Mouse (Mus musculus) liver, embryonic 11.5 days (tissue): ENCODE data around the gene Pgam1. TPM values are rescaled to one million over a fixed set of nuclear protein-coding genes. Genes with fewer than 3 reads are reported as not detected.
"Not testable (repeated sequence)": the region's sequence is repeated elsewhere in the genome, so short reads cannot be mapped to it uniquely, and the experiment has no call there.

Source experiments
- ATAC-seq: fragments of 200-750 bp; cut with Nextera tagmentation; replicated peaks from 2 replicates; pipeline ENCODE4 v1.8.0; 2017; ENCODE audit warnings: moderate number of reproducible peaks, mild to moderate bottlenecking, moderate TSS enrichment, moderate library complexity; ENCODE audit not compliant: low FRiP score
- DNase-seq: peaks from one replicate; pipeline ENCODE4 v3.0.0-alpha.2; 2017; ENCODE audit warnings: low spot score
- H3K27ac ChIP-seq: fragments of 300-500 bp; sonication (generic); 2 replicates; pipeline ENCODE4 v1.5.1; 2014; ENCODE audit warnings: mild to moderate bottlenecking, low read depth, low read length, control low read depth
- H3K27me3 ChIP-seq: fragments of 300-500 bp; sonication (generic); replicated peaks from 2 replicates; pipeline ENCODE4 v1.6.1; 2014; ENCODE audit warnings: low read length, mixed read lengths; ENCODE audit not compliant: control insufficient read depth, insufficient read depth
- H3K36me3 ChIP-seq: fragments of 300-500 bp; sonication (generic); 2 replicates; pipeline ENCODE4 v1.6.1; 2014; ENCODE audit warnings: mild to moderate bottlenecking, low read length, moderate library complexity, mixed read lengths; ENCODE audit not compliant: control insufficient read depth, insufficient read depth
- H3K4me1 ChIP-seq: fragments of 300-500 bp; sonication (generic); replicated peaks from 2 replicates; pipeline ENCODE4 v1.6.1; 2014; ENCODE audit warnings: low read length, mixed read lengths; ENCODE audit not compliant: control insufficient read depth, insufficient read depth
- H3K4me2 ChIP-seq: fragments of 300-500 bp; sonication (generic); 2 replicates; pipeline ENCODE4 v1.6.1; 2014; ENCODE audit warnings: mild to moderate bottlenecking, control low read depth, moderate library complexity
- H3K4me3 ChIP-seq: fragments of 300-500 bp; sonication (generic); 2 replicates; pipeline ENCODE4 v1.5.1; 2014; ENCODE audit warnings: low read depth, low read length, control low read depth
- H3K9ac ChIP-seq: fragments of 300-500 bp; sonication (generic); 2 replicates; pipeline ENCODE4 v1.6.1; 2014; ENCODE audit warnings: low read depth, low read length, control low read depth
- H3K9me3 ChIP-seq: fragments of 300-500 bp; sonication (generic); 2 replicates; pipeline ENCODE4 v1.6.1; 2016; ENCODE audit warnings: low read length, inconsistent platforms, mixed read lengths; ENCODE audit not compliant: control insufficient read depth
- WGBS: fragments of 180-500 bp; shearing (Covaris S2); extraction: QIAGEN DNeasy Blood & Tissue Kit; methylation state at CpG from one replicate; pipeline ENCODE4 v1.1.7; 2014; 5-methylcytosine and 5-hydroxymethylcytosine counted together
- polyA plus RNA-seq: library from polyadenylated mRNA; unstranded; fragments of >200 nt; fragmentation: Nextera tagmentation; extraction: Ambion mirVana; gene quantifications from 2 replicates; pipeline ENCODE4 v1.2.1, GENCODE M21; 2014

Pgam1 gene
- polyA plus RNA-seq: 871 and 874 TPM in 2 replicates

DNA sequence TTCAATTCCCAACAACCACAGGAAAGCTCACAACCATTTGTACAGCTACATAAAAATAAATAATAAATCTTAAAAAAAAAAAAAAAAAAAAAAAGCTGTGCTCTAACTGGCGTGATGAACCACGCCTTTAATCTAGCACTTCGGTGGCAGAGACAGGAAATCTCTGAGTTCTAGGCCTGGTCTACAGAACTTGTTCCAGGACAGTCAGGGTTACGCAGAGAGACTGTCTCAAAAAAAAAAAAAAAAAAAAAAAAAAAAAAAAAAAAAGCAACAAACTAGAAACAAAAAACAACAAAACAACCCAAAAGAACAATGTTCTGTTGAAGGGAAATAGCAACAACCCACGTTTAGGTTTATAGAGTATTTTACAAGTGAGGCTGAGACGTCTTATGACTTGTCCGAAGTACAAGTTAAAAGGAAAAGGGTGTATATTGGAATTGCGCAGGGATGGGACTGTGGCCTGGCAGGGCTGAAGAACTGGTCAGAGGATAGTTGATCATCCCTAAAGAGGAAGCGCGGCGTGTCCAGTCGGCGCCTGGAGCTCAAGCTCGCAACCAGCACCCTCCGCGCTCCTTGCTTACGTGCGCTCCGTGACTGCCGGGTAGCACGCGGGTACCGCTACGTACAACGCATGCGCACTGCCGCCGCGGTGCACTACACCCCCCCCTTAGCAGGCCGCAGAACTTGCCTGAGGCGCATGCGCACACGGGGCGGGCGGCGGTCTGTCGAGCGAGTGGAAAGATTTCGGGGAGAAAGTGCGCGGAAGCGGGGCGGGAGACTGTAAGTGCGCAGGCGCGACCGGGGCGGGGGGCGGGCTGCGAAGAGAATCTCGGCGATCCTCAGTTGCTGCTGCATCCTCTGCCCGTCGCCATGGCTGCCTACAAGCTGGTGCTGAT, at the start of gene Pgam1:
Pgam1 (plus strand) TSS at position 746 of the 896 bp plus-strand sequence.
- H3K9me3 ChIP-seq: no peaks in the 10 kb centered on the region
- DNase-seq (peak; percentile 99), ATAC-seq (peak; percentile 91)
- H3K36me3 ChIP-seq: peaks cover 12% of the 10 kb centered on the region; the same call in 1 of the 2 replicates
- H3K4me2 ChIP-seq: peak within 1 kb of the TSS; percentile 78
- WGBS: 4% methylated on average over 53 of the region's 54 CpGs
- peak within 1 kb of the TSS; percentile 94 for H3K9ac ChIP-seq
- H3K4me3 ChIP-seq: peak within 1 kb of the TSS; percentile 93
- peaks cover 31% of the 10 kb centered on the region for H3K4me1 ChIP-seq
- H3K27ac ChIP-seq: peak within 1 kb of the TSS; percentile 89
- H3K27me3 ChIP-seq: no peaks in the 10 kb centered on the region

DNA sequence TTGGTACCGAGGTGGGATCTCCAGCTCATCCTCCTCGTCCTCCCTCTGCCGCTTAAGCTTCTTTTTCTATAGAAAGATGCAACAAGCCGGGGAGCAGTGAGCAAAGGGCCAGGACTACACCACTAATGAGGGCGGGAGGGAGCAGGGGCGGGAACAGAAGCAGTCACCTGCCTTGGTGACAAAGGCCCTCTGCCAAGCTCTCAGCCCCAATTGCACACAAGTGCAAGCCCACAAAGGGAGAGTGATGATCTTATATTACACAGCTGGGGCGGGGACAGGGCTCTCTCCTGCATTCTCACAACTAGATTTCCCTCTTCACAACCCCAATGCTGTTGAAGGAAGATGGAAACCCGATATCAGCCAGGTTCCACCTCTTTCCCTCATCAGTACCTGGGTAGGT, 45.0 kb upstream of the Pgam1 start:
- no peaks in the 10 kb centered on the region for H3K27me3 ChIP-seq
- H3K4me1 ChIP-seq: no peaks in the 10 kb centered on the region
- no peak overlapping the region for H3K4me3 ChIP-seq
- H3K27ac ChIP-seq: no peak overlapping the region
- no peak for ATAC-seq
- H3K36me3 ChIP-seq: peaks cover 48% of the 10 kb centered on the region
- no peak overlapping the region for H3K9ac ChIP-seq
- WGBS: 92% methylated on average over 8 of the region's 8 CpGs
- DNase-seq: no peak
- H3K9me3 ChIP-seq: no peaks in the 10 kb centered on the region
- H3K4me2 ChIP-seq: no peak overlapping the region

DNA sequence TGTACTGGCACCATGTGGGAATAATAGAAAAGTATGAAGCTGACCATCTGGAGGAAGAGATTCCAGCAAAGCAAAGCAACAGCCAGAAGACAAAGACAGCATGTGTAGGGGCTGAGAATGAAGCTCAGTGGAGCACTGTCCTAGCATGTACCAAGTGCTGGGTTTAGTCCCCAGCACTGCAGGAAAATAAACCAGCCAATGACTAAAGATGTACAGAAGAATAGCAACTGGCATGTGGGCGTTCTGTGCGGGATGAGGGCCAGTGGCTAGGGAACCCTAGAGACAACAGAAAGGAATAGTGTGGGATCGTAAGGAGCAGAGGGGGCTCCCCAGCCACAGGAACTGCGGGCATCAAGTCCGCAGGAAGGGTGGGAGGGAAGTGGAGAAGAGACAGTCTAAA, 42.4 kb upstream of the Pgam1 start:
- Histone ChIP-seq H3K4me3 (no peak overlapping the region), H3K36me3 (peaks cover 46% of the 10 kb centered on the region), H3K9ac (no peak overlapping the region), H3K9me3 (no peaks in the 10 kb centered on the region), H3K4me2 (no peak overlapping the region), H3K27me3 (no peaks in the 10 kb centered on the region), H3K4me1 (no peaks in the 10 kb centered on the region), H3K27ac (no peak overlapping the region)
- 97% methylated on average over 5 of the region's 5 CpGs for WGBS
- ATAC-seq (no peak), DNase-seq (no peak)

DNA sequence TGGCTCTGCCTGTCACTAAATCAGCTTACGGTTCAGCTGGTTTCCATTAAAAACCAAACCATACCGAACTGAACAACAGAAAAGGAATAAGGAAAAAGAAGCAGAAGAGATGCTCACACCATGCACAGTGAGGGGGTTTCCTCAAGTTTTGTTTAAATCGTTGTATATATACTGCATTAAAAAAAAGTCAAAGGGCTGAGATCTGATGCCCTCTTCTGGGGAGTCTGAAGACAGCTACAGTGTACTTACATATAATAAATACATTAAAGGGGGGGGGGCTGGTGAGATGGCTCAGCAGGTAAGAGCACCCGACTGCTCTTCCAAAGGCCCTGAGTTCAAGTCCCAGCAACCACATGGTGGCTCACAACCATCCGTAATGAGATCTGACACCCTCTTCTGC, 41.8 kb upstream of the Pgam1 start:
- not testable (repeated sequence) for ATAC-seq, H3K9me3 ChIP-seq, H3K9ac ChIP-seq, DNase-seq, H3K4me1 ChIP-seq, H3K4me3 ChIP-seq, H3K27ac ChIP-seq, H3K27me3 ChIP-seq, H3K4me2 ChIP-seq
- 81% methylated on average over 5 of the region's 5 CpGs for WGBS
- peaks cover 46% of the 10 kb centered on the region for H3K36me3 ChIP-seq

DNA sequence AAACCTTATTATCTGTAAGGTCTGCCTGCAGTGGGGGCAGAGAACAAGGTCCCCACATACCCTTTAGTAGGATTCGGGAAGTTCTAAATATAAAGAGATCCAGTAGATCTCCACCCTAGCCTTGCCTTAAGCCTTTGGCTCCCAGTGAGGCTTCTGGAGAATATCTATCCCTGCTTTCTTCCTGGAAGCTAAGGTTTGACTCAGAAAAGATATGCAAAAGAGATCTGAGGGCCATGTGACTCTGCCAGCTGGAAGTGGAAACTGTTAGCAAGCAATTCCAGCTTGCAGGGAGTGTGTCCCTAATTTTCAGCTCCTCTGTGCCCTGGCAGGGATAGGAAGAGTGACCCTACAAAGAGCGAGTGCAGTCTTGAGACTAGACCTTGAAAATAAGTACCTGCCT, 39.4 kb upstream of the Pgam1 start:
- WGBS: 87% methylated on average over 2 of the region's 2 CpGs
- H3K4me1 ChIP-seq: no peaks in the 10 kb centered on the region
- H3K27me3 ChIP-seq: no peaks in the 10 kb centered on the region
- H3K4me3 ChIP-seq: no peak overlapping the region
- ATAC-seq (no peak), DNase-seq (no peak)
- peaks cover 48% of the 10 kb centered on the region for H3K36me3 ChIP-seq
- H3K9me3 ChIP-seq: no peaks in the 10 kb centered on the region
- H3K4me2 ChIP-seq: no peak overlapping the region
- no peak overlapping the region for H3K9ac ChIP-seq
- H3K27ac ChIP-seq: no peak overlapping the region

GRCm38 (mm10) chr19:41874356-41874755, 37.4 kb upstream of the Pgam1 start:
- H3K4me3 ChIP-seq: no peak overlapping the region
- WGBS: 92% methylated on average over 14 of the region's 14 CpGs
- ATAC-seq: no peak

GRCm38 (mm10) chr19:41881842-41882241, 29.9 kb upstream of the Pgam1 start:
- no peak overlapping the region for H3K9ac ChIP-seq
- ATAC-seq (no peak), DNase-seq (no peak)
- H3K27ac ChIP-seq: no peak overlapping the region
- H3K27me3 ChIP-seq: no peaks in the 10 kb centered on the region
- no peaks in the 10 kb centered on the region for H3K9me3 ChIP-seq
- peaks cover 55% of the 10 kb centered on the region for H3K36me3 ChIP-seq
- no peaks in the 10 kb centered on the region for H3K4me1 ChIP-seq
- 89% methylated on average over 4 of the region's 4 CpGs for WGBS
- H3K4me3 ChIP-seq: no peak overlapping the region
- no peak overlapping the region for H3K4me2 ChIP-seq

More at GRCm38 (mm10) chr19:41874356-41874755, 37.4 kb upstream of the Pgam1 start:
- Histone ChIP-seq H3K27ac (no peak overlapping the region), H3K9ac (no peak overlapping the region), H3K36me3 (peaks cover 50% of the 10 kb centered on the region), H3K4me2 (no peak overlapping the region), H3K4me1 (no peaks in the 10 kb centered on the region), H3K9me3 (no peaks in the 10 kb centered on the region), H3K27me3 (no peaks in the 10 kb centered on the region)
- no peak for DNase-seq

GRCm38 (mm10) chr19:41883882-41884281, 27.8 kb upstream of the Pgam1 start:
- H3K4me1 ChIP-seq: no peaks in the 10 kb centered on the region
- H3K27me3 ChIP-seq: no peaks in the 10 kb centered on the region
- DNase-seq: no peak
- no peak overlapping the region for H3K4me3 ChIP-seq
- 89% methylated on average over 9 of the region's 9 CpGs for WGBS
- no peak for ATAC-seq
- peaks cover 61% of the 10 kb centered on the region for H3K36me3 ChIP-seq
- no peak overlapping the region for H3K4me2 ChIP-seq
- no peak overlapping the region for H3K27ac ChIP-seq
- no peak overlapping the region for H3K9ac ChIP-seq
- H3K9me3 ChIP-seq: no peaks in the 10 kb centered on the region

GRCm38 (mm10) chr19:41888191-41888590, 23.5 kb upstream of the Pgam1 start:
- DNase-seq: no peak

More at GRCm38 (mm10) chr19:41888191-41888590, 23.5 kb upstream of the Pgam1 start:
- H3K4me1 ChIP-seq: no peaks in the 10 kb centered on the region
- no peak overlapping the region for H3K9ac ChIP-seq
- no peak overlapping the region for H3K4me3 ChIP-seq
- no peaks in the 10 kb centered on the region for H3K9me3 ChIP-seq
- H3K36me3 ChIP-seq: peaks cover 58% of the 10 kb centered on the region
- H3K4me2 ChIP-seq: no peak overlapping the region
- no peak overlapping the region for H3K27ac ChIP-seq
- no peak; the same call in 1 of the 2 replicates for ATAC-seq
- H3K27me3 ChIP-seq: no peaks in the 10 kb centered on the region
